Mouse (Mus musculus): ENCODE measurements at regions not wholly inside any gene's neighbourhood (a gene's known extent, or its start where the extent isn't known, plus 50 kb on each side); places are given as distances from the start of the nearest gene placed in this dataset.

DNA sequence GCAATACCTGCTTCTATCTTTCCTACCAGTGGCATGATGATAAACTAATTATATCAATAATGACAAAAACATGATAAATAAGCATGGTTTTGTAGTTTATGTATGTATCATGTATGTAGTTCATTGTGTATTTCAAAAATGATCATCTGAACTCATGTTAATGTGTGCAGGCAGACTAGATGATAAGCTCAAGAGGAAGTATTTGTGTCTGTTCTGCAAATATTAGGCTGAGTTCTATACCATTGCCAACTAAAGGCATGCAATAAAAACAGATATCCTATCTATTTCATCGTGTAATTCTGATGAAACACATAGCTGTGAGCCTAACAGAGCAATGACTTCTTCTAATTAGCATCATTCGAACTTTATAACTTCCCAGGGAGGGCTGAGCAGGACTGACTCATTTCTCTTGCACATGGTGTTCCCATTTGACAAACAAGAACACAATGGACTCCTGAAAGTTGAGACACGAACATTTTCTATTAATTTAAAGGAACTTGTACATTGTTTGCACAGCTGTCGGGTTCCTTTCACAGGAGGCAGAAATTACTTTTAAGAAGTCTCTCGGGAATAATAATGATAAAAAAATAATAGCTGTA lies 74.3 kb downstream of the Rgs2 start:
- TF ChIP-seq CTCF (IDR thresholded peaks at IDR 0.05; ENCODE audit: low read depth, low read length) (no peak), POLR2A (IDR thresholded peaks at IDR 0.05; ENCODE audit: extremely low read depth, insufficient read depth, low read length) (no peak)
